Mouse (Mus musculus): ENCODE measurements around the gene Tnks2.
"Not testable (repeated sequence)": the region's sequence is repeated elsewhere in the genome, so short reads cannot be mapped to it uniquely, and the experiment has no call there.

The Tnks2 gene

DNA sequence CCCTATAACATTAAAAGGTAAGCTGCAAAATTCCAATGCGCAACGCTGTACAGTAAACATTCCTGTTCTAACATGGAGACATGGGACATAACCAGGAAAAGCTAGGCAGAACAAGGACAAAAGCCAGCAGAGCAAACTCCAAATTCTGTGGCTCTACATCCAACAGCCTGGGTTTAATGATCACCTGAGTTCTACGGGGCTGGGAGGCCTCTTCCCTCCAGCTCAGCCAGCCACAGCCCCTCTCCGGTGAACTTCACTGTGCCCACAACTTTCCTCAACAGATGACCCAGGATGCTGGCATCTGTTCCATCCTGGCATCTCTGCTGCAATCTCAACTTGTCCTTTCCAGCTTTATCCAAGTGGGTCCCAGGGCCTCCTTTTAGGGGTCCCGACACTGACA, 6.4 kb upstream of the Tnks2 start:
- DNase-seq = no peak

DNA sequence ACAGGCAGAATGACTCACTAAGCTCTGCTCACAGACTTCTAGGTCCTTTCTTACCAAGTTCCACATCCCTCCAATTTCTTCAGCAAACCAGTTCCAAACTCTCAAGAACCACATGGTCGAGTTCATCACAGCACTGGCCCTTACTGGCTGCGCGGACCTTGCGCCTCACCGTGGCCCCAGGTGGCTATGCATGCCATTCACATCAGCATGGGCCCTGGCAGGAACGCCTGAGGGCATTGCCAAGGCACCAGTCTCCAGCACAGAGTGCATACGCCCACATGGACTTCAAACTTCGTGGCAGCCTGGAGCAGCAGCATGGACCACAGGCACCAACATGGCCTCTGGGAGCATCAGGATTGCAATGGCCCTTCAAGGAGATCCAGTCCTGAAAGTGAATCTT, 5.7 kb upstream of the Tnks2 start:
- DNase-seq = no peak

DNA sequence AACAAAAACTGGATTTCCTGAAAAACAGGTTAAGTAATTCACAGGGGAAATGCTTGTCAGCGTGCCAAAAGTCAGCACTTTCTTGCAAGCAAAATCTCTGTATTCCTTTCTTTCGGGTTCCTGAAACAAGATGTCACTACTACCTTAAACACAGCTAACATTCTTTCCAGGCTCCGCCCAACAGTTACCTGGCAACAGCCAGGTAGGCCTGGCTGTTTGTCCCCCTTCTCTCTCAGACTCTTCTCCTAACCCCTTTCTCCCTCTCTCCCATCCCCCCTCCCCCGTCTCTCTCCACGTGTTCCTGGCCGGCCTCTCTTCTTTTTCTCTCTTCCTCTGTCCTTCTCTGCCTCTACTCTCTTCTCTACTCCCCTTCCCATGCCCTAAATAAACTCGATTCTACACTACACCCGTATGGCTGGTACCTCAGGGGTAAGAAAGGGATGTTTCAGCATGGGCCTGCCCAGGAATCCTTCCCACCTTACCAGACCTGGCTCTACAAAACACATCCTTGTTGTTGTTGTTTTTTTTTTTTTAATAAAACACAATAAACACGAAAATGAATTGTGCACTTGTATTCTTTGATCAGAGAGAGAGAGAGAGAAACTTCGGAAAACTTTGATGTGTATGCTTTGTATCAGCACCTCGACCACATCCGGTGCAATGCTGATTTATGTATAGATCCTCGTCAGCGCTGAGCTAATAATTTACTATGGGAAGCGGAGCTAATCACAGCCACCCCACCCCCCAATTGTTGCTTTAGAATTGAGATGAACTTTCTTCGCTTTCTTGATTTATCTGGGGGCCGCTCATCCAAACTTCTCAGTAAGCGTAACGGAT, 863 bp upstream of the Tnks2 start:
- DNase-seq = no peak

DNA sequence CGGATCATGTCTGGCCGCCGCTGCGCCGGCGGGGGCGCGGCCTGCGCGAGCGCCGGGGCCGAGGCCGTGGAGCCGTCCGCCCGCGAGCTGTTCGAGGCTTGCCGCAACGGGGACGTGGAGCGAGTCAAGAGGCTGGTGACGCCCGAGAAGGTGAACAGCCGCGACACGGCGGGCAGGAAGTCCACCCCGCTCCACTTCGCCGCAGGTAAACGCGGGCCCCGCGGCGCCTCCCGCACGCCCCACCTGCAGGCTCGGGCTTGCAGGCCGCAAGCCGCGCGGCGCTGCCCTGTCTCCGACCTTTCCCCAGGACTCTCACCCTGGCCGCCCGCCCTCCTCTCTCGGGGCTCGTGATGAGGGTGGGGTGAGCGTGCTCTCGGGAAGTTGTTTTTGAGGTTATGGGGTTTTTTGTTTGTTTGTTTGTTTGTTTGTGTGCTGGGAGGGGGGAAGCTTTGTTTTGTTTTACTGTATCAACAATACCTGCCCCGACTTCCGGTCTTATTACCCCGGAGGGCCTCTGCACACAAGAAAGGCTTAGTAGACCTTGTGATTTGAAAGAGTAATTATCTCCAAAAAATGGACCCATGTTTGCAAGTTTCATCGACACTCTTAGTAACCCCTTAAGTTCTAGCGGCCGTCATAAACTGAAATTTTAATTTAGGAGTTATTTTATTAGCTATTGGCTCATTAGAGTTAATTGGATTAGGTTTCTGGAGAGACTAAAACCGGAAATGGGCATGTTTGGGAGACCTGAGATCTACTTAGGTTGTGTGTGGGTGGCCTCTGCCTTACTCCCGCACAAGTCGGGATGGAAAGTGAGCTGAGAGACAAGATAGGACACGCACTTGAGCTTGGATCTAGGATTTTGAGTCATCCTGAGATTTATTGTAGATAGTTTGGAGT, 750 bp downstream of the Tnks2 start:
- peak; percentile 35 for DNase-seq

DNA sequence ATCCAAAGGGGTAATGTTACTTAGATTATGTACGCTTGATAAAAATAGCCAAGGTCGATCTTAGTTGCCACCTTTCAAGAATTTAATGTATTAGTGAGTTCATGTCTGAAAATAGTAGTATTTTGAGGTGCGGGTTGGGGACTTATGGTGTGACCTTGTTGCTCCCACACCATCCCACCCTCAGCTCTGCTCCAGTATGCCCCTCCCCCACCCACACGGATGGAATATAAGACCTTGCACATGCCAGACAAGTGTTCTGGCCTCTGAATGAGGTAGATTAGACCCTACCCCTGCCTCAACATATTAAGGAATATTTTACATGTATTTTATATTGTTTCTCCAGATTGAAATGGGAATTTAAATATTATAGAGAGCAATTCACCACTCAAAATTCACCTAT, 2.0 kb downstream of the Tnks2 start:
- DNase-seq = no peak

DNA sequence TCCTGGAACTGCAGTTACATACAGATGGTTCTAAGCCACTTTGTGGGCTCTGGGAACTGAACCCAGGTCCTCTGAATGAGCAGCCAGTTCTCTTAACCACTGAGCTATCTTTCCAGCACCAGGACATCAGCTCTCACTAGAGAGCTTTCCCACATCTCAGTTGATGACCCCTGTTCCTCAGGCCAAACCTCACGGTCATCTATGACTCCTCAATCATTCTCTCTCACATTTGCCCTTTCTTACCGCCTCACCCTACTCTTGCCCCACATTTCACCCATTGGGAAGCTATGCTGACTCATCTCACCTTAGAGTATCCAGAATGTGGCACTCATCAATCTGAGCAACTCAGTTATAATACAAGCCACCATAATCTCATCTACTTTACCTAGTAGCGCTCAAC, 6.3 kb downstream of the Tnks2 start:
- DNase-seq = no peak

DNA sequence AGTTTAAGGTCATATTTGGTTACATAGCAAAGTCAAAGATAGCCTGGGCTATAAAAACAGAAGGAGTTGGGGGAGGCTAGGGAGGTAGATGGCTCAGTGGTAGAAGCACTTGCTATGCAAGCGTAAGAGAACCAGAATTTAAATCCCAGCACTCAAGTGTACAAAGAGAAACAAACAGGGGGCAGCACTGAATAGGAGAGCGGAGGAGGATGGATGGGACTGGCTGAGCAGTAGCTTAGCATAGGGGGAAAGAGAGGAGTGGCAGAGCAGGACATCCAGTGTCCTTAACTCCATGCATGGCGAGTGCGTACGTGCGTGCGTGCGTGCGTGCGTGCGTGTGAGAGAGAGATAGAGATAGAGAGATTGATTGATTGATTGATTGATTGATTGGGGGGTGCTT, 9.8 kb downstream of the Tnks2 start:
- DNase-seq = no peak

DNA sequence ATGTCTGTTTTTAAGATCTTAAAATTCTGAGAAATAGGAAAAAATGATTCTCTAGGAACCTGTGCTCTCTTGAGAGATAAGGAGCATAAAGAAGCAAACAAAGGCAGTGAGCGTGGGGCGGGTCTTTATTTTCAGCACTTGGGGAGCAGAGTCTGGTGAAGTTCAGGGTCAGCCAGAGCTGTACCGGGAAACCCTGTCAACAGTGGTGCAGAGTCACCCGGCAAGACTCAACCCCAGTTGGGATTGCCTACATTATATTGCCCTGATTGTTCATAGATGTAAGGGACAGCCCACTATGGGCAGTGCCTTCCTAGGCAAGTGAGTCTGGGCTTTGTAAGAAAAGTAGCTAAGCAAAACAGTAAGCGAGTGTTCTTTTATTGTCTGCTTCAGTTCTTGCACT, 11.9 kb downstream of the Tnks2 start:
- no peak for DNase-seq

DNA sequence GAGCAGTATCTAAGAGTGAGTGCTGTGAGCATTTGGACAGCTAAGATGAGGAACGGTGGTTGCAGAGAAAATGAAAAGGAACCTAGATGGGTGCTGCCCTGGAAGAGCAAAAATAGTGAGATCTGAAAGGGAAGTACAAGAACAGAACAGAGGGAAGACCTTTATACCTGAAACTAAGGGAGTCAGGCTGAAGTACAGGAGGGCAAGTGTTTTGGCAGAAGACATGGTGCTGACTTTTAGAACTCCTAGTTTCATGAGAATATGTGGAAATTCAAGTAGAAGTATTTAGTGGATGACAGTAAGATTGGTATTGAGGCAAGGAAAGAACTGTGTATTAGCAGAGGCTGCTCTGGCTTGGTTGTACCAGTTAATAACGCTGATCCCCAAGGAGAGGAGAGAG, 19.8 kb downstream of the Tnks2 start:
- no peak for DNase-seq

DNA sequence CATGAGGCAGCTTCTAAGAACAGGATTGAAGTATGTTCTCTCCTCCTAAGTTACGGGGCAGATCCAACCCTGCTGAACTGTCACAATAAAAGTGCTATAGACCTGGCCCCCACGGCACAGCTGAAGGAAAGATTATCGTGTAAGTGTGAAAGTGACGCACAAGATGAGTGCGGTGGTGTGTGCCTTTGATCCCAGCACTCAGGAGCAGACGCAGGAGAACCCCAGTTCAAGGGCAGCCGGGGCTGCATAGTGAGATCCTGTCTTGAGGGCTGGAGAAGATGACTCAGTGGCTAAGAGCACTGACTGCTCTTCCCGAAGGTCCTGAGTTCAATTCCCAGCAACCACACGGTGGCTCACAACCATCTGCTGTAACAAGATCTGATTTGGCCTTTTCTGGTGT, 23.8 kb downstream of the Tnks2 start:
- DNase-seq = no peak

DNA sequence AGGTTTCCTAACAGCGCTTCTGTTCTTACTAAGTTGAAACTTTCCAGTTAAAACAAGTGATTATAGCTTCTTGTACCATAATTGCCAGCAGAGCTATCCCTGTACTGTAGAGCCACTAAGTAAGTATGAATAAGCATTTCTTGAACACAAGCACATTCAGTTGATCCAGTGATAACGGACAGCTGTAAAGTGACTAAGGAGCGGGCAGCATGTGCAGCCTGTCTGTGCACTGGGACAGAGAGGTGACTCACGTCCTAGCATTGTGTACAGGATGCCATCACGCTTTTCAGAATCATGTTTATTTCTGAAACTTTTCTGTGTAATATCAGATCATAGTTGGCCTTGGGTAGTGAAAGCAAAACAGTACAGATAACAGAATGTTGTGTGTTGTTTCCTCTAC, 26.4 kb downstream of the Tnks2 start:
- no peak for DNase-seq

DNA sequence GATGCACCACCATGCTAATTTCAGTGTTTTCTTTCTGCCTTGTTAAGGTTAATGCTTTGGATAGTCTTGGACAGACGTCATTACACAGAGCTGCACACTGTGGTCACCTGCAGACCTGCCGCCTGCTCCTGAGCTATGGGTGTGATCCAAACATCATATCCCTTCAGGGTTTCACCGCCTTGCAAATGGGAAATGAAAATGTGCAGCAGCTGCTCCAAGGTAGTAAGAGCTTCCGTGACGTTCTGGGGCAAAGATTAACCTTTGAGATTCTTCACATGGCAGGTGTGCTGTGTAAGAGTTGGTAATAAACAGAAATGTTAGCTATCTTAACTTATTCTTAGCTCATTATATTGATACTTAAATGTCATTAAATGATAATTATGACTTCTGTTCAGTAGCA, 31.9 kb downstream of the Tnks2 start:
- no peak for DNase-seq

DNA sequence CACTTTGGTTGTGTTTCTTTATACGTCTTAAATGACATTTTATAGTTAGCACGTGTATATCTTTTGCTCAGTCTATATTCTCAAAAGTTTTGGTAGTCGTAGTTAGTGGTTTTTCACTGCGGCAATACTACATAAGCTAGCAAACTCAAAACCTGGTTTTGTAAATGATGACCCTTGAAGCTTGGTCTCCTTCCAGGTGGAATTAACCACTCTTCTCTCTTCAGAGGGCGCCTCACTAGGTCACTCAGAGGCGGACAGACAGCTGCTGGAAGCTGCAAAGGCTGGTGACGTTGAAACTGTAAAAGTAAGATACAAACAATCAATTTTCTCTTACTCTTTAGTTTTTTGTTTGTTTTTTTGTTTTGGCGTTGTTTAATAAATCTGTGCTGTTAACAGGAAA, 33.4 kb downstream of the Tnks2 start:
- DNase-seq = no peak

DNA sequence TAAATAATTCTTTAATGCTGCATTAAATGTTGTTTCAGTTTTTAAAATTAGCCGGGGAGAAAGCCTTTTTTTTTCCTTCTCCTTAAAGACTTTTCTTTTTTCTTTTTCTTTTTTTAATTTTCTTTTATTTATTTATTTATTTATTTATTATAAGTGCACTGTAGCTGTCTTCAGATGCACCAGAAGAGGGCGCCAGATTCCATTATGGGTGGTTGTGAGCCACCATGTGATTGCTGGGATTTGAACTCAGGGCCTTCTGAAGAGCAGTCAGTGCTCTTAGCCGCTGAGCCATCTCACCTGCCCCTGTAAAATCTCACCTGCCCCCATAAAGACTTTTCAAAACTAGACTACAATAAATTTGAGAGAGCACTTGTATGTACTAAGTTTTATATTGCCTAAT, 34.6 kb downstream of the Tnks2 start:
- DNase-seq = not testable (repeated sequence)

DNA sequence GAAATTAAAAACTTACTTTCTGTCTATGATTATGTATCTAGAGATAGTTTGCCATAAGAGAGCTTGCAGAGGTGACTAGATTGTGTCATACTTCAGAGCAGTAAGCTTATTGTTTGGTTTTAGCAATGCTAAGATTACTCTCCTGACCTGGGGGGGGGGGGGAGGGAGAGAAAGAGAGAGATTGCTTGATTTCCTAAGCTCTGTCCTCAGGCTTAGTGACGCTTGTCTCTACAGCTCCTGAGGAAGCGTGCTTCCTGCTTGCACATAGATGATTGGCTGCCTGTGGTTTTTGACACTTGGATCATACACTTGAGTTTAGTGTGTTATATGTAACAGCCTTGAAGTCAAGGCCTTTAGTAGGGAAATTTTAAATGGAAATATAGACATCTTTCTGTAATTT, 40.6 kb downstream of the Tnks2 start:
- DNase-seq = no peak

DNA sequence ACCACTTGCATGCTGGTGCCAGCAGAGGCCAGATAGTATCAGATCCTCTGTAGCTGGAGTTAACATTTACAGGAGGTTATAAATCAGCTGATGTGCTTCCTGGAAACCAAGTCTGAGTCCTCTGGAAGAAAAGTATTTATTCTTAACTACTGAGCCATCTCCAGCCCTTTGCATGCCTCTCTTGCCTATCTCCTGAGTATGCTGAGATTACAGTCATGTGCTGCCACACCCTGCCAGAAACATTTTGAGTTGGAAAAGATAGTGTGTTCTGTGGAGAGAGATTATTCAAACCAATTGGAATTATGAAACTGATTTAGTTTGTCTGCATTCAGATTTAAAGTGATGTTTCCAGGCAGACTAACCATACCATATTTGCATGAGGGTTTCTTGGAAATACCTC, 43.3 kb downstream of the Tnks2 start:
- DNase-seq = no peak

DNA sequence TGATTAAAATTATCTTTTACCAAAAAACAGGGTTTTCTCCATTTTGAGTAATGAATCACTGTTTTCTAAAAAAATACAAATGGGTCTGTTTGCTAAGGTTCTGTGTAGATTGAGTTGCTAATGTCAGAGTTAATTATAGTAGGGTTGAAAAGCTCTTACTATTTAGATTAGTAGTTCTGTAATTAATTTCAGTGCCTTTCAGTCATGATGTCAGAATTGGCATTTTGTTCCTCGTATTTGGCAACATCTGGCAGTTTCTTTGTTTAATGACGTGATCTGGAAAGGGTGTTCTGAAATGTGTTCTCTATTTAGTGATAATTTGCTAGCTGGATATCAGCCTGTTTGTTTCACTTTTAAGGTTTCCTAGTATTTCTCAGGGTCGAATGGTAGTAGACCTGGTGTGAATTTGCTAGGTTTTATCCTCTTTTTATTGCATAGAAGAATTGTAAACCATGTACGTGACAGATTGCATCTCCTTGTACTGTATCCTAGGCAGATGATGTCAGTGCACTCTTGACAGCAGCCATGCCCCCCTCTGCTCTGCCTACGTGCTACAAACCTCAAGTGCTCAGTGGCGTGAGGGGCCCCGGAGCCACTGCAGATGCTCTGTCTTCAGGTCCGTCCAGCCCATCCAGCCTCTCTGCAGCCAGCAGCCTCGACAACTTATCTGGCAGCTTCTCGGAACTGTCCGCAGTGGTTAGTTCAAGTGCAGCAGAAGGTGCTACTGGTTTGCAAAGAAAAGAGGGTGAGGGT, 44.9 kb downstream of the Tnks2 start:
- no peak for DNase-seq

DNA sequence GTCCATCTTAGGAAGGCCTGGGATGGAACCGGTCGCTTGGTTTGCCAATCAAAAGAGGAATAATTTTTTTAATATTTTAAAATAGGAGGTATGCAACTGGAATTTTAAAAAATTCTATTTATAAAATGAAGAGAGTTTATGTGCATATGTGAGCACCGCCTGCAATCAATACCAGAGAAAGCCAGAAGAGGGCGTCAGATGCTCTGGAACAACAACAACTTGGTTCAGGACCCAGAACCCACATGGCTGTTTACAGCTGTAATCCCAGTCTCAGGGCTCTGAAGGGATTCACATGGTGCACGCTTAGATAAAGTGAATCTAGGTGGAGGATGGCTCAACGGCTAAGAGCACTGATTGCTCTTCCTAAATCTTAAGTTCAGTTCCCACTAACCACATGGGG, 49.1 kb downstream of the Tnks2 start:
- DNase-seq = no peak

DNA sequence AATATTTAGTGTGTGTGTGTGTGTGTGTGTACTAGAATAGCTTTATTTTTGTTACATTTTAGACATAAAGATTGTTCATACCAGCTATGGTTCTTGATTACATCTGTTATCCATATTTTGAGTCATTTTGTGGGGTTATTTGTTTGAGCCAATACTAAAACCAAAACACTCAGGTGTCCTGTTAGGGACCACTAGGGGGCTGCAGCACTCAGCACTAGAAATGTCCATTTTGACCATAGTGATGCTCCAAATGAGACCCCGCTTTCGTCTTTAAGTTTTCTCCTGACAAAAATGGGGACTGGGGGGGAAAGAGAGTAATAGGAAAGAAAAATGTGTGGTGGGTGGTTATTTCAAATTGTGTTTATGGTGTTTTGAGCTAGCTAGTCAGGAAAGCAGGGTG, 52.3 kb downstream of the Tnks2 start:
- no peak for DNase-seq

DNA sequence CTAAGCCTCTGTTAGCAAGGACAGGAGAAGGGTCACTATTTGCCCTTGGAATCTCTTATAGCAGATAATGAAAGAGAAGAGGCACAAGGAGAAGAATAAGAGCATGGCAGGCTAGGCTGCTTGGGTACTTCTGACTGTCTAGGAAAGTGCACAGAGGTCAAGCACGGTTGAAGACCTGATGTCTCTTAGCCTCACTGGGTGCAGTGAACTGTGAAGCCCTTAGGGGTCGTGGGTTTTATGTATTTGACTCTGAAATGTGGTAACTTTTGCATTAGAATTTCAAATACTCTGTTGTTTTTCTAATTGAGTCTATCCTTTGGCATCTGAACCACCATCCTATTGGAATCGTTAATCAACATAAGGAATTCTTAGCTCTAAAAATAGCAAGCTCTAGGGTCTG, 53.7 kb downstream of the Tnks2 start:
- DNase-seq = no peak

DNA sequence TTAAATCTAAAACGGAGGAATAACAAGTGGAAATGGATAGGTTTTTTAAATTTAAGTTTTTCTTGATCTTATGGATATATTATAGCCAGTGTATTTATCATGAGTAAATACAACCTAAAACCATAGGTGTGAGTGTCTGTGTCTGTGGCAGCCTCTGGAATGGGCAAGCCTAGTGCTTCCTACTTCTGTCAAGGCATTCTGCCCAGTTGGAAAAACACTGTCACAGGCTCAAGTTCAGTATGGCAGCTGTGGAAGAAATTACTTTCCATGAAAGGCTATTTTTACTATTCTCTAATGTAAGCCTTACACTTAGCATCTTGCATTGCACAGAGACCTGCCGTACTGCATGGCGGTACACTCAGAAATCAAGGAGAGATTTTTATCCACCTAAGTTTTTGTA, 57.7 kb downstream of the Tnks2 start:
- no peak for DNase-seq

DNA sequence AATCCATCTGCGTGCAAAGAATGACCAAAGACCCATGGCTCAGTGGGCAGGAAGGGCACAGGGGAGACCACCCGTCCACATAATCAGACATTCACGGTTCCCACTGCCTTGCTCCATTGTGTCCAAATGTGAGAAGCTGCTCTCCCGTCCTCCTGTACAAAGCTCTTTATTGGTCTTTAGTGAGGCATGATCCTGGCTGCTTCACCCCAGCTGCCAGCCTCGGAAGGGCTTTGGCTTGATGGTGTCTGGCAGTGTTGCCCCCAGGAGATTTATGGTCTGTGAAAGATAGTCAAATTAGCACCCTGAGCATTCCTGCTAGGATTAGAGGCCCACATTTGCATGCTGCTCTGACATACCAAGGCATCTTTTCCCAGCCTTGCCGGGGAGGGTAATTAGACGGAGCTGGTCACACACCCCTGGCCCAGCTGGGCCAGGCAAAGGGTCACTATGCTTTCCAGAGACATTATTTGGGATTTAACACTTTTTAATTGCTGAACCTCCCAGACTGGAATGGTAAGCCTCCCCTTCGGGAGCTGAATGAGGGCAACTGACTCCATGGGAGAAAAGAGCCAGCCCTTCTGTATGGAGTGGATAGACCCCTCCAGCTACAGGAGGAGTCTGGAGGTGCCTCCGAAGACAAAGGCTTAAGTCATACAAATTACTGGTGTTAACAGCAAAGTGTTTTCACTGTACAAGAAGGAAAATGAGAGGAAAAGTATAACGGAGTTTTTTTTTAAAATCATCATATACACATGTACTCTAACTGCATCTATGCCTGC, 62.9 kb downstream of the Tnks2 start:
- DNase-seq = no peak

DNA sequence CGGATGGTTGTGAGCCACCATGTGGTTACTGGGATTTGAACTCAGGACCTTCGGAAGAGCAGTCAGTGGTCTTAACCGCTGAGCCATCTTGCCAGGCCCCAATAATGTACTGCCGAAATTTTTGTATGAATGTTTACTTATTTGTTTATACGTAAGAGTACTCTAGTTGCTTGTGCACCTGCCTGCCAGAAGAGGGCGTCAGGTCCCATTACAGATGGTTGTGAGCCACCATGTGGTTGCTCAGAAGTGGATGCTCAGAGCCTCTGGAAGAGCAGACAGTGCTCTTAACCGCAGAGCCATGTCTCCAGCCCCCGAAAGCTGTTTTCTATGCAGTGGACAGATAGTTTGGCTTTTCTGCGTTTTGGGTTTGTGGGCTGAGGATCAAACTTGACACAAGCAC, 63.7 kb downstream of the Tnks2 start:
- no peak for DNase-seq
